Mouse (Mus musculus) mouse embryonic stem cell (cell line): ENCODE data around the gene Smad5.

Experiments used
- in situ Hi-C, 2 experiments: fragments of 300-500 bp; cut with MboI; formaldehyde crosslinking; loops; 1 replicate in 1 of 2; 3 replicates in 1 of 2; pipeline ENCODE4 v1.14.3; 2019 to 2020; ENCODE audit warnings: low sequenced_read_pairs in 2 of 2, low pct_unique_long_range_greater_than_20kb in 1 of 2, mixed read lengths in 1 of 2; ENCODE audit not compliant: unreplicated experiment in 1 of 2

Smad5 gene

GRCm38 (mm10) chr13:56698391-56698790 is 4.4 kb upstream of the Smad5 start:
- in situ Hi-C loops, result no loop called here

GRCm38 (mm10) chr13:56699370-56699769 is 3.4 kb upstream of the Smad5 start:
- in situ Hi-C loops, result no loop called here

GRCm38 (mm10) chr13:56700981-56701380 is 1.8 kb upstream of the Smad5 start:
- in situ Hi-C loops, result no loop called here

DNA sequence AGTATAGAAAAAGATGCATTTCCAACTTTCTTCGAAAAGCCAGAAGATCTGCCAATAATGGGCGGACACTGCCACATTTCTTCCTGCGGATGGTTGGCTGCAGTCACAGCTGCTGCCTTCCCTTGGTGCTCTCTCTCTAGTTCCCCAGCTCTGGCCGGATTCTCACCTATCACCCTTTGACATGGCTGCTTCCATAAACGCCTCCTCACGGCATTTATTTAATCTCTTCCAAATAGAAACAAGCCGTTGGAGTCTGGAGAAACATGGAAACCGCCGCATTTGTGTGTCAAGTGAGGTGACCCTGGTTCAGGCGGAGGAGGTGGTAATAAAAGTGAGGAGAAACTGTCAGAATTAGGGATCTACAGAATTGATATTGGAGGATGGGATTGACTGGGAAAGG is 886 bp upstream of the Smad5 start:
- in situ Hi-C loops, result no loop called here

GRCm38 (mm10) chr13:56703222-56703870 is 536 bp downstream of the Smad5 start:
- in situ Hi-C loops, result no loop called here

DNA sequence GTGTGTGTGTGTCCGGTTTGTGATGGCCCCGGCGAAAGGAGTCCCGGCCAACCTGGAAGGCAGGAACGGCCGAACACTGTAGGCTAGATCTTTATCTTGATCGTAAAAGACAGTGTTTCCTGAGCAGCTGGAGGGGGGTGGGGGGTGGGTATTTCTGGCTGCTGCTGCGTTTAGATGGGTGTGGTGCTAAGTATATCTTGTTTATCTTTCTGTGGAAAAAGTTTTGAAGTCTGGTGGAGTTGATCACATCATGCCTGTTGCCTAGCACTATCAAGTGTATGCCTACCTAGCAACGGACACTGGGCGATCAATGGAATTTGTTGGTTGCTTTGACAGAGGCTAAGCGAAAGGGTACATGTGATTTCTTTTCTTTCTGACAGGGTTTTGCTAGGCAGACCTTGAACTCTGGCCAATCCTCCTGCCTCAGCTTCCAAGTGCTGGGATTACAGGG is 1.1 kb downstream of the Smad5 start:
- in situ Hi-C loops, result no loop called here

DNA sequence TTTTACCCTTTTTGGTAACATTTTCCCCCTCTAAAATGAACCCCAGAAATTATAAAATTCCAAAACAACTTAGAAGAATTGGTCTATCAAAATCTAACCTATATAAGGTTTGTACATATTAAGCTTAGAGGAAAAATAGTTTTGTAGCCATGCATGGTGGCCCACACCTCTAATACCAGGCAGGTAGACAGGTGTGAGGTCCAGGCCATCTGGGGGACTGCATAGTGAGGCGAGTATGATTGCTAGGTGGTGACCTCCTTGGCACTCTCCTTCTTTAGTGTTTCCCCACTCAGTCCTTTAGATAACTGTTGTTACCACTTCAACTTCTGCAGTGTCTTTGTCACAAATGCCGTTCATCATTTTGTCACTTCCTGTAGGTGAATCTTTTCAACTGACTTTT is 1.8 kb downstream of the Smad5 start:
- in situ Hi-C loops, result no loop called here

- in situ Hi-C loops, result no loop called here
These were observed 4.3 kb downstream of the Smad5 start for GRCm38 (mm10) chr13:56707111-56707510.

- in situ Hi-C loops, result no loop called here
These were observed 4.8 kb downstream of the Smad5 start for GRCm38 (mm10) chr13:56707606-56708005.

- in situ Hi-C loops, result no loop called here
These were observed 7.8 kb downstream of the Smad5 start for GRCm38 (mm10) chr13:56710620-56711019.

DNA sequence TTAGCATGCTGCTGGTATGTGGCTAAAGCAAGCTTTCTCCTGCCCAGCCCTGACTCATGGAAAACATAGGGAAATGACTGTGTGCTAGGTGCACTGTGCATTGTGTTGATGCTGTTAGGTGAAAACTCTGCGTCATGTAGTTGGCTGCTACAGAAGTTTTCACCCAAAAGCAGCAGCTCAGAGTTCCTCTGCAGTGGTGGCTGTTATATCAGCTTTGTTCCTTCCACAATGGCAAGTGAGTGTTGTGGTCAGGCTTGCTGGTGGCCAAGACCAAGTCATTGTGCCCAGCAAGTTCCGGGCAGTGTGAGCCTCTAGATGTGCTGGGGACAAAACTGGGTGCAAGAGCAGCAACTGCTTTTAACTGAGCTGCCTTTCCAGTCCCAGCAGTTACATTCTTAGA is 9.4 kb downstream of the Smad5 start:
- in situ Hi-C loops, result no loop called here

- in situ Hi-C loops, result no loop called here
These were observed 23.7 kb downstream of the Smad5 start for GRCm38 (mm10) chr13:56726551-56726950.

GRCm38 (mm10) chr13:56729046-56729445 is 26.2 kb downstream of the Smad5 start:
- in situ Hi-C loops, result no loop called here

GRCm38 (mm10) chr13:56734617-56735016 is 31.8 kb downstream of the Smad5 start:
- in situ Hi-C loops, result no loop called here

DNA sequence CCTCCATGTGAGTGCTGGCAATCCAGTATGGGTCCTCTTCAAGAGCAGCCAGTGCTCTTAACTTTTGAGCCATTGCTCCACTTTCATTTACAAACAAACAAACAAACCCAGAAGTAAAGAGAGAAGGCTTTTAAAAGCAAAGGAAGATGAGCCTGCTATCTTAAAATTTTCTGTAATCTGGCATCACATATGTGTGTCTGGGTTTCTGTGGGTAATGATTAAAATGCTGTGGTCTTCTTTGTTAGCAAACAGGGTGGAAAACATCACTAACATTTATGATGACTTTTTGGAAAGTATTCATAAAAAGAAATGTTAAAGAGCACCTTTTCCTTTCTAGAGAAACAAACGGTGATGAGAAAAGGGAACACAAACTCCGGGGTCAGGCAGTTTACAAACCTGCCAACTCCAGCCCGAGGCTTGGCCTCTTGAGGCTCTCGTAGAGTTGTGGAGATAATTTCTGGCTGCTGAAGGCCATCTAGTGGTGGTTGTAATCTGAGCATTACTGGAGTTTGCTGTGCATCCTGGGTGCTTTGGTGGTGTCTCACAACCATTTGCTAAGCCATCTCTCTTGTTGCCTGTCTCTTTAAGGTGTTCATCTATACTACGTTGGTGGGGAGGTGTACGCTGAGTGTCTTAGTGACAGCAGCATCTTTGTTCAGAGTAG is 32.5 kb downstream of the Smad5 start:
- in situ Hi-C loops, result no loop called here

- in situ Hi-C loops, result no loop called here
These were observed 36.7 kb downstream of the Smad5 start for GRCm38 (mm10) chr13:56739556-56739955.

DNA sequence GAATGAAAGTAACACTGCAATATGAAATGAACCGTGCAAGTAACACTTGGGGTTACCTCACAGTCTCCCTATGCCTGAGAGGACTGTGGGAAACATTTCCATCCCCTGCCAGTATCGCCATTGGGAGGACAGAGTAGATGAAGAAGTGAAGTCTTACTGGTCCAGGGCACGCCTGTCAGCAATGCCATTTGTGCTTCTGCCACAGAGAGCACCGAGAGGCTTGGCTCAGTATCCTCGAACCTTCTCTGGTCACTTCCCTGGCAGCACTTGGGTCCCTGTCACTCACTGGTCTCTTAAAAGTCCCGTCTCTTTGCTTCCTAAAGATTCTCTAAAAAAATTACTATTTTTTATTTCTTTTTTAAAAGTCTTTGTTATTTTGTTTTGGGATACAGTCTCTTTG is 37.7 kb downstream of the Smad5 start:
- in situ Hi-C loops, result no loop called here

- in situ Hi-C loops, result no loop called here
These were observed 38.9 kb downstream of the Smad5 start for GRCm38 (mm10) chr13:56741691-56742090.

DNA sequence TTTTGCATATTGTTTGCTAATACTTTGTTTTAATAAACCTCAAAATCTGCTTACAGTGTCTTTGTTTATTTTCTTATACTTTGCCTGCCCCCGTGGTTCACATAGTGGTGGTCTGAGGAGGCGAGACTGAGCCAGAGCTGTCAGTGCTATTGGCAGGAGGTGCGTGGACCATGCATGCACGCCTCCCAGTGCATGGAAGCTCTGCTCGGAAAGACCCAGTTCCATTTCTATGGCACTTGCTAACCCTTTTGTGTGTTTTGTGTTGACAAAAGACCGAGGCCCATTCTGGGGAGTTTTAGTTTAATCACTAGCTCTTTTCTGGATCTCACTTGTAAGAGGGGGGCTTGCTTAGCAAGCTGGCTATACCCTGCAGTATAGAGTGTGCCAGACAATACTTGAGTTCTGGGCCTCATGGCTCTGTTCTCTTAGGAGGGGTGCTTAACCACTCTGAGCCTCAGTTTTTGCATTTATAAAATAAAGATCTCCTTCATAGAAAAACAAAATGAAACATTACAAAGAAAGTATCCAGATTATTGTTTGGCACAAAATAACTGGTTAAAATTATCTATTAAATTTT is 39.6 kb downstream of the Smad5 start:
- in situ Hi-C loops, result no loop called here
